In the genomic region with DNA sequence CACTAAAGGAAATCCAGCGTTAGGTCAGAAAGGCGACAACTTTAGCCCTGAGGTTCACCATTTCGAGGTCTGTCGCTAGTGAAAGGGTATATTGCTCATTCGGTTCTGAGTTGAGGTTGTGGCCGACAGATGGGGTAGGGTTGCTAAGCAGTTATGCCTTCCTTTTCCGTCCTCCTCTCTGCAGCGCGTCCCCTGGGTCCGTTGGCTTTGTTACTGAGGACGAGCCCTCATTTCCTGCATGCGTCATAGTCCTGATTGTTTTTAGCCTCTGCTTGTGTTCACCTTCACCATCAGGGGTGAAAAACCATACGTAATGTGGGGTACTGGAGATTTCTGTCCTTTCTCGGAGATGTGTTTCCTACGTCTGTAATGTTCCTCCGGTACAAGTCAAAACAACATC, we compare ENCODE assay signal across 11 mouse cellular contexts. TPM values are rescaled to one million over a fixed set of nuclear protein-coding genes. Genes with fewer than 3 reads are reported as not detected.
DNase-seq lines count a peak whose midpoint lies in the region; ATAC-seq lines count a peak whose summit lies in the region.
"Had no signal": no experiment of that assay in that cellular context is flagged by ENCODE, and none has a peak within 500 bp of the region (broad histone marks: within the 10 kb centered on the region; RNA-seq: fewer than 3 reads in every experiment).

No protein-coding gene starts in this region.

- H3K9ac ChIP-seq in heart, embryonic 13.5 days = peak overlapping the region; percentile 65
- no peak overlapping the region for H3K9ac ChIP-seq in stomach, embryonic 14.5 days (replicated peaks; ENCODE audit: low read depth, low read length)
- H3K9ac ChIP-seq in liver, embryonic 11.5 days (ENCODE audit: low read depth, low read length) = no peak overlapping the region
- H3K9ac ChIP-seq: midbrain, embryonic 12.5 days; neural tube, embryonic 13.5 days had no signal

- no peaks in the 10 kb centered on the region for H3K27me3 ChIP-seq in heart, embryonic 13.5 days (replicated peaks)
- no peaks in the 10 kb centered on the region for H3K27me3 ChIP-seq in stomach, embryonic 14.5 days (ENCODE audit: control insufficient read depth, insufficient read depth, low read length)
- H3K27me3 ChIP-seq in liver, embryonic 11.5 days (replicated peaks; ENCODE audit: control insufficient read depth, insufficient read depth, low read length) = no peaks in the 10 kb centered on the region
- H3K27me3 ChIP-seq: midbrain, embryonic 12.5 days had no signal

- no peak for ATAC-seq in heart, embryonic 13.5 days (ENCODE audit: extremely low read depth, insufficient number of reproducible peaks, low FRiP score, low TSS enrichment)
- no peak for ATAC-seq in stomach, embryonic 14.5 days (ENCODE audit: insufficient number of reproducible peaks, insufficient read depth, low FRiP score, low read depth)
- no peak for ATAC-seq in liver, embryonic 11.5 days (replicated peaks; ENCODE audit: low FRiP score)
- ATAC-seq in frontal cortex, adult (ENCODE audit: low TSS enrichment) = no peak

- no peak overlapping the region for H3K4me3 ChIP-seq in heart, embryonic 13.5 days
- no peak overlapping the region for H3K4me3 ChIP-seq in stomach, embryonic 14.5 days (ENCODE audit: low read depth, low read length)
- H3K4me3 ChIP-seq in liver, embryonic 11.5 days (ENCODE audit: low read depth, low read length) = no peak overlapping the region
- H3K4me3 ChIP-seq: left cerebral cortex, adult 2 months; midbrain, embryonic 12.5 days; neural tube, embryonic 13.5 days had no signal

- intact Hi-C loops in heart, postnatal 25 days (cut with DNase I) = loop anchor here (2.0 kb wide), 1 partner anchor 16 kb away; no protein-coding TSS in a partner anchor

- peaks cover 65% of the 10 kb centered on the region for H3K36me3 ChIP-seq in heart, embryonic 13.5 days
- peaks cover 27% of the 10 kb centered on the region for H3K36me3 ChIP-seq in stomach, embryonic 14.5 days (ENCODE audit: control insufficient read depth, insufficient read depth, low read length)
- H3K36me3 ChIP-seq in liver, embryonic 11.5 days (ENCODE audit: control insufficient read depth, insufficient read depth, low read length) = peaks cover 23% of the 10 kb centered on the region
- H3K36me3 ChIP-seq: midbrain, embryonic 12.5 days; neural tube, embryonic 13.5 days had no signal

- peaks cover 89% of the 10 kb centered on the region for H3K4me1 ChIP-seq in heart, embryonic 13.5 days
- H3K4me1 ChIP-seq in stomach, embryonic 14.5 days (ENCODE audit: control insufficient read depth, insufficient read depth, low read length) = peaks cover 26% of the 10 kb centered on the region; the same call in 1 of the 2 replicates
- H3K4me1 ChIP-seq in liver, embryonic 11.5 days (replicated peaks; ENCODE audit: control insufficient read depth, insufficient read depth, low read length) = peaks cover 37% of the 10 kb centered on the region

- H3K4me2 ChIP-seq in heart, embryonic 13.5 days = no peak overlapping the region
- H3K4me2 ChIP-seq in stomach, embryonic 14.5 days (replicated peaks; ENCODE audit: low read depth, low read length) = no peak overlapping the region
- H3K4me2 ChIP-seq in liver, embryonic 11.5 days = no peak overlapping the region
- H3K4me2 ChIP-seq: midbrain, embryonic 12.5 days; neural tube, embryonic 13.5 days had no signal

- no peaks in the 10 kb centered on the region for H3K9me3 ChIP-seq in heart, embryonic 13.5 days
- H3K9me3 ChIP-seq in stomach, embryonic 14.5 days (ENCODE audit: control insufficient read depth, low read depth, low read length) = no peaks in the 10 kb centered on the region
- H3K9me3 ChIP-seq in liver, embryonic 11.5 days (ENCODE audit: control insufficient read depth, low read length) = no peaks in the 10 kb centered on the region
- H3K9me3 ChIP-seq: midbrain, embryonic 12.5 days; neural tube, embryonic 13.5 days had no signal

- DNase-seq in heart, adult 11 months = peak; percentile 97
- DNase-seq in heart, postnatal 25 days (ENCODE audit: low spot score) = no peak
- peak; percentile 47 for DNase-seq in kidney, postnatal 14 days
- DNase-seq in kidney, adult 9 months = no peak
- no peak for DNase-seq in liver, embryonic 11.5 days (ENCODE audit: low spot score)

- 80% methylated on average over 16 of the region's 16 CpGs for WGBS in heart, embryonic 13.5 days
- 85% methylated on average over 16 of the region's 16 CpGs for WGBS in stomach, embryonic 14.5 days
- 89% methylated on average over 16 of the region's 16 CpGs for WGBS in liver, embryonic 11.5 days

- peak overlapping the region; percentile 66 for H3K27ac ChIP-seq in heart, embryonic 13.5 days (replicated peaks)
- H3K27ac ChIP-seq in stomach, embryonic 14.5 days (ENCODE audit: low read length) = peak overlapping the region; percentile 55; the same call in 1 of the 2 replicates
- H3K27ac ChIP-seq in liver, embryonic 11.5 days (ENCODE audit: low read depth, low read length) = no peak overlapping the region
- H3K27ac ChIP-seq: left cerebral cortex, adult 2 months; midbrain, embryonic 12.5 days; neural tube, embryonic 13.5 days had no signal

RNA-seq across cellular contexts. Expression of a gene that starts 17.3 kb away (rescaled TPM):
- total RNA-seq in heart, postnatal 25 days (2021) = 100 to 1,000 TPM; 220 to 262 TPM
- 21.5 and 22.6 TPM in 2 replicates for polyA plus RNA-seq in heart, embryonic 13.5 days (2015; fragmentation: Nextera tagmentation; extraction: Ambion mirVana)
- 18.1 and 19.3 TPM in 2 replicates for polyA plus RNA-seq in stomach, embryonic 14.5 days (2014; fragmentation: Nextera tagmentation; extraction: Ambion mirVana)
- polyA plus RNA-seq in liver, embryonic 11.5 days (2014; fragmentation: Nextera tagmentation; extraction: Ambion mirVana) = 10.3 and 12.5 TPM in 2 replicates

Comparison
In these comparisons a context has a peak if more than half of its experiments do, and no peak if none do; other contexts are left out.
1. DNase-seq: peak in heart, adult 11 months (single experiment) and kidney, postnatal 14 days (single experiment); none in heart, postnatal 25 days (single experiment), kidney, adult 9 months (single experiment) and liver, embryonic 11.5 days (single experiment).